Mouse (Mus musculus) heart, postnatal 0 days (tissue): Measurements from ENCODE around the gene Med25. TPM values are rescaled to one million over a fixed set of nuclear protein-coding genes. Genes with fewer than 3 reads are reported as not detected.

Source experiments
- ATAC-seq: fragments of 200-750 bp; cut with Nextera tagmentation; 2 replicates; pipeline ENCODE4 v1.8.0; 2017; ENCODE audit warnings: low read depth, moderate number of reproducible peaks, moderate library complexity; ENCODE audit not compliant: insufficient read depth
- DNase-seq: peaks from one replicate; pipeline ENCODE4 v3.0.0-alpha.2; 2016; ENCODE audit warnings: low spot score
- H3K27ac ChIP-seq: fragments of 300-500 bp; sonication (generic); 2 replicates; pipeline ENCODE4 v1.5.1; 2014; ENCODE audit warnings: low read depth, mild to moderate bottlenecking
- H3K27me3 ChIP-seq: fragments of 300-500 bp; sonication (generic); 2 replicates; pipeline ENCODE4 v1.6.1; 2014; ENCODE audit warnings: low read length, mixed read lengths; ENCODE audit not compliant: control insufficient read depth, insufficient read depth
- H3K36me3 ChIP-seq: fragments of 300-500 bp; sonication (generic); replicated peaks from 2 replicates; pipeline ENCODE4 v1.6.1; 2014; ENCODE audit warnings: low read length, mixed read lengths; ENCODE audit not compliant: control insufficient read depth, insufficient read depth
- H3K4me1 ChIP-seq: fragments of 300-500 bp; sonication (generic); 2 replicates; pipeline ENCODE4 v1.6.1; 2014; ENCODE audit warnings: antibody characterized with exemption; ENCODE audit not compliant: control insufficient read depth, insufficient read depth
- H3K4me2 ChIP-seq: fragments of 300-500 bp; sonication (generic); 2 replicates; pipeline ENCODE4 v1.6.1; 2014; ENCODE audit warnings: low read depth, mild to moderate bottlenecking, low read length, moderate library complexity
- H3K4me3 ChIP-seq: fragments of 300-500 bp; sonication (generic); 2 replicates; pipeline ENCODE4 v1.5.1; 2014; ENCODE audit warnings: low read depth, low read length
- H3K9ac ChIP-seq: fragments of 300-500 bp; sonication (generic); replicated peaks from 2 replicates; pipeline ENCODE4 v1.6.1; 2014; ENCODE audit warnings: low read depth, low read length, mixed read lengths
- H3K9me3 ChIP-seq: fragments of 300-500 bp; sonication (generic); replicated peaks from 2 replicates; pipeline ENCODE4 v1.6.1; 2016; ENCODE audit warnings: low read length; ENCODE audit not compliant: control insufficient read depth
- CTCF ChIP-seq: IDR thresholded peaks from 2 replicates; pipeline ENCODE4 v1.5.1; 2016; ENCODE audit warnings: antibody characterized with exemption, control low read depth, low read depth
- EP300 ChIP-seq: IDR thresholded peaks from 2 replicates; pipeline ENCODE4 v1.6.1; 2016; ENCODE audit warnings: antibody characterized with exemption, low read depth
- WGBS: fragments of 180-500 bp; shearing (Covaris S2); extraction: QIAGEN DNeasy Blood & Tissue Kit; methylation state at CpG from one replicate; pipeline ENCODE4 v1.1.7; 2014; 5-methylcytosine and 5-hydroxymethylcytosine counted together
- microRNA counts: library from miRNA; unstranded; fragments of <30 nt; microRNA quantifications from one replicate; lab custom pipeline; 2015
- microRNA-seq: library from miRNA; unstranded; fragments of <30 nt; microRNA quantifications from one replicate; pipeline ENCODE4, GENCODE M21; 2016
- polyA plus RNA-seq: library from polyadenylated mRNA; unstranded; fragments of >200 nt; fragmentation: Nextera tagmentation; extraction: Ambion mirVana; gene quantifications from 2 replicates; pipeline ENCODE4 v1.2.1, GENCODE M21; 2015
- total RNA-seq: library from RNA; depleted of rRNA; stranded (reverse); fragments of >200 nt; gene quantifications from 2 replicates; pipeline ENCODE4 v1.2.3, GENCODE M21; 2014; ENCODE audit warnings: low replicate concordance; rRNA removed

The Med25 gene
- total and polyA plus RNA-seq, 2 experiments from 2014 or later = 73.3 to 112 TPM

DNA sequence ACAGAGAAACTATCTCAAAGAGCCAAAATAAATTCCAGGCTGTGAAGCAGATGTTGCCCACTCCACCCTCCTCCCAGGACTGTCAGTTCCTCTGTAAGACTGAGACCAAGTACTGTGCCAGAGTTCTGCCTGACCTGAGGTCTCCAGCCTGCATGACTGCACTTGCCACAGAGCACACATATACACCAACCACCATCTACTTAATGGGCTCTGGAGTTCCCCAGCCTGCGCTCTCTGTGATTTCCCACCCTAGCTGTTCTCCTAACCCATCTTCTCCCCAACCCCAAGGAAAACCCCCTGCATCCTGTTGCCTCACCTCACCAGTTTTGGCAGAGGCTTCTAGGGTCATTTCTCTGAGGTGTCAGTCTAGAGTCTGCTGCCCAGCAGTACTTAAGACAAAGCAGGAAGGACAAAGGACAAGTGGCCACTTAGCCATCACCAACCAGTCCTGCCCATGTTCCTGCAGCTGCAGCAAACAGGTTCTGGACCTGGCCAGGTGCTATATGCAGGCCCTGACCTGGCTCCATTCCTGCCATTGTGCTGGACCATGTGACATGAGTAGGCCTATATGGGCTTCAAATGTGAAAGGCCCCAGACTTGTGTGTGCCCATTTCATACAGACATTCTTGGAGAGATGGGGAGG lies 57.0 kb downstream of the Med25 start:
- DNase-seq (no peak), ATAC-seq (no peak)
- Histone ChIP-seq H3K27ac (no peak overlapping the region), H3K9ac (no peak overlapping the region), H3K4me1 (peaks cover 20% of the 10 kb centered on the region), H3K4me3 (no peak overlapping the region), H3K27me3 (peaks cover 2% of the 10 kb centered on the region; the same call in 1 of the 2 replicates), H3K36me3 (peaks cover 22% of the 10 kb centered on the region), H3K4me2 (no peak overlapping the region), H3K9me3 (no peaks in the 10 kb centered on the region)
- TF ChIP-seq EP300 (no peak), CTCF (no peak)
- 88% methylated on average over 1 of the region's 1 CpGs for WGBS

DNA sequence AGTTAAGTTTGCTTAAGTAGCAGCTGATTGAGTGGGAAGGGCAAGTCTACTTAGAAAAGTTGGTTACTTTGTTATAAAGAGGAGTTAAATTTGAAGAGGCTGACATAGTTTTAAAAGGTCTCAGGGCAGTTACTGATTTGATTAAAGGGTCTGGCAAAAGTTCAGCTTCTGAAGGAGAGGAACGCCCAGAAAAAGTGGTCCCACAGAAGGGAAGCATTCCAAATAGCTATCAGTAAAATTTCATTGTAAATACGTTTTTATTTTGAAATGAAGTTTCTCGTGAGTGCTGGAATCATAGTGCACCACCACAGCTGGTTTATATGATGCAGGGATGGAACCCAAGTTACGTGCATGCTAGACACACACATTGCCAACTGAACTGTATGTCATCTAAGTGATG lies 59.7 kb downstream of the Med25 start:
- Histone ChIP-seq H3K27me3 (no peaks in the 10 kb centered on the region), H3K4me1 (0 out of 2 replicates have a peak, but pooled peaks cover 8% of the 10 kb centered on the region), H3K4me2 (no peak overlapping the region), H3K4me3 (no peak overlapping the region), H3K36me3 (peaks cover 44% of the 10 kb centered on the region), H3K9ac (no peak overlapping the region), H3K9me3 (no peaks in the 10 kb centered on the region), H3K27ac (no peak overlapping the region)
- TF ChIP-seq CTCF = no peak
- no peak for TF ChIP-seq EP300
- 66% methylated on average over 4 of the region's 4 CpGs for WGBS
- DNase-seq (no peak), ATAC-seq (no peak)

DNA sequence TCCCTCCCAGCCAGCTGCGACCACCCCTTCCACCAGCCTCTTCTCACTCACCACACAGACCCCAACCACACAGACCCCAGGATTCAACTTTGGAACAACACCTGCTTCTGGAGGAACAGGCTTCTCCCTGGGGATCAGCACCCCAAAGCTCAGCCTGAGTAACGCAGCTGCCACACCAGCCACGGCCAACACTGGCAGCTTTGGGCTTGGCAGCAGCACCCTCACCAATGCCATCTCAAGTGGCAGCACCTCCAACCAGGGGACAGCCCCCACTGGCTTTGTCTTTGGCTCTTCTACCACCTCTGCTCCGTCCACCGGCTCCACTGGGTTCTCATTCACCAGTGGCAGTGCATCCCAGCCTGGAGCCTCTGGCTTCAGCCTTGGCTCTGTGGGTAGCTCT lies 63.8 kb downstream of the Med25 start:
- Histone ChIP-seq H3K36me3 (peaks cover 44% of the 10 kb centered on the region), H3K4me1 (no peaks in the 10 kb centered on the region), H3K9ac (no peak overlapping the region), H3K27me3 (no peaks in the 10 kb centered on the region), H3K9me3 (no peaks in the 10 kb centered on the region), H3K4me2 (no peak overlapping the region), H3K4me3 (no peak overlapping the region), H3K27ac (no peak overlapping the region)
- whole genome bisulfite sequencing = 84% methylated on average over 5 of the region's 5 CpGs
- DNase-seq (no peak), ATAC-seq (no peak)
- no peak for TF ChIP-seq EP300
- no peak for TF ChIP-seq CTCF

DNA sequence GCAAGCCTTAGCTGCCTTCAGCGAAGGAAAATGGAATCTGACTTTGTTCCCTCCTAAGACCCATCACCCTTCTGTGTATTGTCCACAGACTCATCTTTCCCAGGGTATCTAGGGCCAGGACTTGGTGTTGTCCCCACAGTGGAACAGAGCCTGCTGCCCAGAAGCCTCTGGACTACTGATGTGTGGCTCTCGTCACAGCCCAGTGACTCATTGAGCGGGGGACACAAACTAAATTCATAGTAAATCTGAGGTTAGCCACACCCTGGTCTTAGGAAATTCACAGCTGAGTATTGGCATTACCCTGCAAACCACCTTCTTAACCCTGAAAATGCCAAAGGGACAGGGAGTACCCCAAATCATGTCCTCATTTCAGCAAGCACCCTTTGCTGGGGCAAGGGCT lies 65.7 kb downstream of the Med25 start:
- DNase-seq = no peak
- TF ChIP-seq CTCF (no peak), EP300 (no peak)
- Histone ChIP-seq H3K36me3 (peaks cover 38% of the 10 kb centered on the region), H3K9ac (no peak overlapping the region), H3K9me3 (no peaks in the 10 kb centered on the region), H3K4me1 (peaks cover under 1% of the 10 kb centered on the region; the same call in 1 of the 2 replicates), H3K27me3 (no peaks in the 10 kb centered on the region), H3K4me3 (no peak overlapping the region), H3K27ac (no peak overlapping the region), H3K4me2 (no peak overlapping the region)
- 84% methylated on average over 3 of the region's 3 CpGs for WGBS
- no peak for ATAC-seq

MicroRNAs within 50 kb of the gene (microRNA counts, 519-probe panel; counts per million panel counts)
- microRNA mmu-miR-707 (lab: Ali Mortazavi, UCI) = not detected

Small RNAs within 50 kb of the gene (microRNA-seq; reads per million reads assigned to microRNA genes)
- gene Mir707 = not detected

Other genes with a start within 250 kb of the Med25 start
- gene Myh14, start 221.9 kb downstream of the Med25 start, total RNA-seq = 2.9 TPM in 2 replicates
- gene Myh14, start 221.9 kb downstream of the Med25 start, polyA plus RNA-seq = 0.89 and 1.4 TPM in 2 replicates
- not detected in 2 replicates for gene Izumo2, start 184.0 kb downstream of the Med25 start, total RNA-seq
- gene Izumo2, start 184.0 kb downstream of the Med25 start, polyA plus RNA-seq = not detected in 2 replicates
- gene Vrk3, start 144.3 kb downstream of the Med25 start, total RNA-seq = 25.7 and 31.7 TPM in 2 replicates
- gene Vrk3, start 144.3 kb downstream of the Med25 start, polyA plus RNA-seq = 28.7 and 32.9 TPM in 2 replicates
- gene Zfp473, start 141.7 kb downstream of the Med25 start, total RNA-seq = 0.46 TPM in 1 of 2 replicates, not detected in the other
- gene Zfp473, start 141.7 kb downstream of the Med25 start, polyA plus RNA-seq = 0.15 TPM in 2 replicates
- 75.3 and 78.0 TPM in 2 replicates for gene Nup62, start 76.6 kb downstream of the Med25 start, total RNA-seq
- 37.6 and 40.9 TPM in 2 replicates for gene Nup62, start 76.6 kb downstream of the Med25 start, polyA plus RNA-seq
- gene Il4i1, start 76.3 kb downstream of the Med25 start, total RNA-seq = not detected in 2 replicates
- gene Il4i1, start 76.3 kb downstream of the Med25 start, polyA plus RNA-seq = 0.93 and 1.1 TPM in 2 replicates
- 5.6 and 16.0 TPM in 2 replicates for gene Atf5, start 76.1 kb downstream of the Med25 start, total RNA-seq
- 3.0 and 3.5 TPM in 2 replicates for gene Atf5, start 76.1 kb downstream of the Med25 start, polyA plus RNA-seq
- gene Akt1s1, start 43.7 kb downstream of the Med25 start, total RNA-seq = 81.8 and 137 TPM in 2 replicates
- 91.3 and 91.8 TPM in 2 replicates for gene Akt1s1, start 43.7 kb downstream of the Med25 start, polyA plus RNA-seq
- 43.5 and 101 TPM in 2 replicates for gene Tbc1d17, start 43.6 kb downstream of the Med25 start, total RNA-seq
- gene Tbc1d17, start 43.6 kb downstream of the Med25 start, polyA plus RNA-seq = 51.7 and 57.5 TPM in 2 replicates
- 43.6 and 45.9 TPM in 2 replicates for gene Pnkp, start 35.6 kb downstream of the Med25 start, total RNA-seq
- gene Pnkp, start 35.6 kb downstream of the Med25 start, polyA plus RNA-seq = 24.5 and 27.2 TPM in 2 replicates
- 335 and 364 TPM in 2 replicates for gene Ptov1, start 22.9 kb downstream of the Med25 start, total RNA-seq
- 246 and 248 TPM in 2 replicates for gene Ptov1, start 22.9 kb downstream of the Med25 start, polyA plus RNA-seq
- 25.0 and 50.8 TPM in 2 replicates for gene Fuz, start 3.4 kb upstream of the Med25 start, total RNA-seq
- gene Fuz, start 3.4 kb upstream of the Med25 start, polyA plus RNA-seq = 10.0 and 12.0 TPM in 2 replicates
- 63.1 and 99.0 TPM in 2 replicates for gene Ap2a1, start 36.8 kb upstream of the Med25 start, total RNA-seq
- 36.2 and 37.1 TPM in 2 replicates for gene Ap2a1, start 36.8 kb upstream of the Med25 start, polyA plus RNA-seq
- not detected in 2 replicates for gene Tsks, start 50.5 kb upstream of the Med25 start, total RNA-seq
- gene Tsks, start 50.5 kb upstream of the Med25 start, polyA plus RNA-seq = 0.16 and 0.27 TPM in 2 replicates
- 7.5 and 12.7 TPM in 2 replicates for gene Cpt1c, start 82.1 kb upstream of the Med25 start, total RNA-seq
- 3.4 and 3.9 TPM in 2 replicates for gene Cpt1c, start 82.1 kb upstream of the Med25 start, polyA plus RNA-seq
- 152 and 173 TPM in 2 replicates for gene Prmt1, start 93.9 kb upstream of the Med25 start, total RNA-seq
- 271 and 300 TPM in 2 replicates for gene Prmt1, start 93.9 kb upstream of the Med25 start, polyA plus RNA-seq
- 31.7 and 61.1 TPM in 2 replicates for gene Irf3, start 104.9 kb upstream of the Med25 start, total RNA-seq
- 44.8 and 51.7 TPM in 2 replicates for gene Irf3, start 104.9 kb upstream of the Med25 start, polyA plus RNA-seq
- 20.3 and 22.0 TPM in 2 replicates for gene Bcl2l12, start 106.0 kb upstream of the Med25 start, total RNA-seq
- 25.5 and 27.5 TPM in 2 replicates for gene Bcl2l12, start 106.0 kb upstream of the Med25 start, polyA plus RNA-seq
- gene Scaf1, start 123.7 kb upstream of the Med25 start, total RNA-seq = 37.8 and 38.9 TPM in 2 replicates
- 15.9 and 17.9 TPM in 2 replicates for gene Scaf1, start 123.7 kb upstream of the Med25 start, polyA plus RNA-seq
- 38.4 and 62.0 TPM in 2 replicates for gene Rras, start 125.2 kb upstream of the Med25 start, total RNA-seq
- gene Rras, start 125.2 kb upstream of the Med25 start, polyA plus RNA-seq = 85.7 and 90.0 TPM in 2 replicates
- gene Prr12, start 160.2 kb upstream of the Med25 start, total RNA-seq = 5.4 and 12.5 TPM in 2 replicates
- gene Prr12, start 160.2 kb upstream of the Med25 start, polyA plus RNA-seq = 3.8 TPM in 2 replicates
- 21.5 and 73.9 TPM in 2 replicates for gene Nosip, start 169.7 kb upstream of the Med25 start, total RNA-seq
- gene Nosip, start 169.7 kb upstream of the Med25 start, polyA plus RNA-seq = 38.2 and 43.7 TPM in 2 replicates
- gene Prrg2, start 170.0 kb upstream of the Med25 start, total RNA-seq = 8.3 and 22.0 TPM in 2 replicates
- 12.4 and 13.3 TPM in 2 replicates for gene Prrg2, start 170.0 kb upstream of the Med25 start, polyA plus RNA-seq
- gene Rcn3, start 199.5 kb upstream of the Med25 start, total RNA-seq = 125 and 141 TPM in 2 replicates
- gene Rcn3, start 199.5 kb upstream of the Med25 start, polyA plus RNA-seq = 100 and 108 TPM in 2 replicates
- 48.9 and 51.6 TPM in 2 replicates for gene Fcgrt, start 211.1 kb upstream of the Med25 start, total RNA-seq
- 59.5 and 67.9 TPM in 2 replicates for gene Fcgrt, start 211.1 kb upstream of the Med25 start, polyA plus RNA-seq
- gene Rps11, start 231.7 kb upstream of the Med25 start, total RNA-seq = 1,106 and 1,247 TPM in 2 replicates
- 730 and 757 TPM in 2 replicates for gene Rps11, start 231.7 kb upstream of the Med25 start, polyA plus RNA-seq
- gene Rpl13a, start 236.0 kb upstream of the Med25 start, total RNA-seq = 1,443 and 1,972 TPM in 2 replicates
- 780 and 809 TPM in 2 replicates for gene Rpl13a, start 236.0 kb upstream of the Med25 start, polyA plus RNA-seq
- gene Gm45713, start 243.5 kb upstream of the Med25 start, total RNA-seq = 0.19 and 0.23 TPM in 2 replicates
- gene Gm45713, start 243.5 kb upstream of the Med25 start, polyA plus RNA-seq = 0.29 and 0.78 TPM in 2 replicates
- gene Flt3l, start 243.7 kb upstream of the Med25 start, total RNA-seq = 8.1 and 23.3 TPM in 2 replicates
- gene Flt3l, start 243.7 kb upstream of the Med25 start, polyA plus RNA-seq = 1.8 and 2.0 TPM in 2 replicates